Mouse (Mus musculus): Measurements from ENCODE around the gene Ctsl. TPM values are rescaled to one million over a fixed set of nuclear protein-coding genes. Genes with fewer than 3 reads are reported as not detected.
A peak's percentile ranks its signal among the peaks of the same experiment; 100 is the strongest.

Ctsl gene
- total RNA-seq (2015) = 30.9 and 31.8 TPM in 2 replicates
- total RNA-seq (2017) = 35.4 and 40.8 TPM in 2 replicates

- ATAC-seq (replicated peaks; ENCODE audit: poor library complexity) = peak; percentile 88
Observed at GRCm38 (mm10) chr13:64370173-64370940, at the start of gene Ctsl. Gene Ctsl, minus strand, starts transcription at chr13:64370890.

DNA sequence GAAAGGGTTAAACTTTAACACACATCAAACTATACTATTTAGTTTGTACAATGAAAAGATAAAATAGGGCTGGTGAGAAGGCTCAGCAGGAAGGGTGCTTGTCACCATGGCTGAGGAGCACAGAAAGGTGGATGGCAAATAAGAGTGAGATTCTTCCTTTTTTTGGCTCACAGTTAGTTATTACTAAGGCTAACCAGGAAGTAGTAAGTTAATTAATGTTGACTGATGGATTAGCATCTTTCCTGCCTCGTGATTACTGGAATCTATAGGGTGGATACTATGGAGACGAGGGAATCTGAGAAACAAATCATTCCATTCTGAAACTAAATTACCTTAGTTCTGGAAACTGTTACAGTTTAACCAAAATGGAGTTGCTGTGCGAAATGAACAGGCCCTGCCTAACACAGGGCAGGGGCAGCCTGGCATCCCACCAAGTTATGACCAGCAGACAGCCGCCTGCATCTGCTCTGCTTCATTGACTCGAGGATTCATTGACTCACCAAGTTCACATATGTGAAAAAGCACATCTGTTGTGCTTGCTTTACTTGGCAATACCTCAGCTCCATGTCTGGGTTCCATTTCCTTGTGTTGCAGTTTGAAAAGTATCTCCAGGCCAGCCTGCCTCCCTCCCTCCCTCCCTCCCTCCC is 46.4 kb upstream of the Ctsl start:
- no peak for ATAC-seq (replicated peaks; ENCODE audit: poor library complexity)

- no peak for ATAC-seq (replicated peaks; ENCODE audit: poor library complexity)
Observed at GRCm38 (mm10) chr13:64415659-64416058, 45.0 kb upstream of the Ctsl start.

DNA sequence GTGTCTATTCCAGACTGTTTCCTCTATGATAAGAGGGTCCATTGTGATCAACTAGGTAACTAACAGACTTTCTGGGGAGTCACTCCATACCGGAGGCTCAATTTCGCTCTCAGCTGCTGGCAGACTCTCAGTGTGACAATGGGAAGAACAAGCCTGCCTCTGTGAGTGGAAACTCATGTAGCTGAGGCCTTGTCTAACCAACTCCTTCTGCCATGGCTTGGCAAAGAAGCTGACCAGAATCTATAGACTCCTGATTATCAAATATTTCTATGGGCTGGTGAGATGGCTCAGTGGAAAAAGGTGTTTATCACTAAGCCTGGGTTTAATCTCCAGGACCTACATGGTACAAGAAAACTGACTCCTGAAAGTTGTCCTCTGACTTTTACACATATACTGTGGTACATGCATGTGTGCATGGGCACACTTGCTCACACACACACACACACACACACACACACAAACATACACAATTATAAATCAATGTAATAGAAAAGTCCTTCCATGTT is 42.1 kb upstream of the Ctsl start:
- peak; percentile 27 for ATAC-seq (replicated peaks; ENCODE audit: poor library complexity)

GRCm38 (mm10) chr13:64411282-64411681 is 40.6 kb upstream of the Ctsl start:
- ATAC-seq (replicated peaks; ENCODE audit: poor library complexity) = peak; percentile 74

GRCm38 (mm10) chr13:64410604-64411003 is 39.9 kb upstream of the Ctsl start:
- peak; percentile 83 for ATAC-seq (replicated peaks; ENCODE audit: poor library complexity)

GRCm38 (mm10) chr13:64407992-64408391 is 37.3 kb upstream of the Ctsl start:
- peak; percentile 55 for ATAC-seq (replicated peaks; ENCODE audit: poor library complexity)

DNA sequence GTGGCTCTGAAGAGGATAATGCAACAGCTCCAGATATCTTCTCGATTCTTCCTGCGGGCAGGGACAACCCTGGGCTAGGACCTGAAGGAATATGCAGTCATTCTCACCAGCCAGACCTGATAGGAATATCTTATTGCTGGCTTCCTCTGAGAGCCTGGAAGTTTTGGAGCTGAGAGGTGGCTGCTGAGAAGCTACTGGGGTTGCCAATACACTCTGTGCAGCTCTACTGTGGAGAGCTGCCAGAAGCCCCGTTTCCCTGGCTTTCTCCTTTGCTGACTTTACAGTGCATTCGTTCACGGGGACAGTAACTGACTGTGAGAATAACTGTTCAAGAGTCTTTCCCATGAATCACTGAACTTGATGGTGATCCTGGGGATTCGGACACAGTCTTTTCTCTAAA is 34.9 kb upstream of the Ctsl start:
- no peak for ATAC-seq (replicated peaks; ENCODE audit: poor library complexity)

GRCm38 (mm10) chr13:64403519-64403918 is 32.8 kb upstream of the Ctsl start:
- ATAC-seq (replicated peaks; ENCODE audit: poor library complexity) = no peak

GRCm38 (mm10) chr13:64402951-64403460 is 32.3 kb upstream of the Ctsl start:
- ATAC-seq (replicated peaks; ENCODE audit: poor library complexity) = no peak

DNA sequence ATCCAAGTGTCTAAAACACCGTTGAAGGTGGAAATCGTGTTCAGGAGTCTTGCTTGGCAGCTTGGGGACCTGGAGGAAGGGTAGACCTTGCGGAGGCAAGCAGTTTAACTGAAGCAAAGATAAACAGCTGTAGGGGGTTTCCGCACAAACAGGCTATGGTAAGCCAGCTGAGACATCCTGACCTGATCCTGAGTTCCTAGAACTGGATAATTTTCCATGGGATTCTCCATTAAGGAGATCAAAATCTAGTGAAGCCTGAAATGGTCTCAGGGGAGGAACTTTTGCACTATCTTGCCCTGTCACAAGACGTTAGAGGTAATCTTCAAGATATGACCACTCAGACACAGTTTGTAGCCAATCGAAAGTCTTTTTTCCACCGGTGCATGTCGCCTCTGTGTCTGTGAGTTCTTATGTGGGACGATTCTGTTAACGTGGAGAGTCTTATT is 31.8 kb upstream of the Ctsl start:
- ATAC-seq (replicated peaks; ENCODE audit: poor library complexity) = peak; percentile 51

GRCm38 (mm10) chr13:64402006-64402405 is 31.3 kb upstream of the Ctsl start:
- peak; percentile 85 for ATAC-seq (replicated peaks; ENCODE audit: poor library complexity)

GRCm38 (mm10) chr13:64400801-64401361 is 30.2 kb upstream of the Ctsl start:
- no peak for ATAC-seq (replicated peaks; ENCODE audit: poor library complexity)

DNA sequence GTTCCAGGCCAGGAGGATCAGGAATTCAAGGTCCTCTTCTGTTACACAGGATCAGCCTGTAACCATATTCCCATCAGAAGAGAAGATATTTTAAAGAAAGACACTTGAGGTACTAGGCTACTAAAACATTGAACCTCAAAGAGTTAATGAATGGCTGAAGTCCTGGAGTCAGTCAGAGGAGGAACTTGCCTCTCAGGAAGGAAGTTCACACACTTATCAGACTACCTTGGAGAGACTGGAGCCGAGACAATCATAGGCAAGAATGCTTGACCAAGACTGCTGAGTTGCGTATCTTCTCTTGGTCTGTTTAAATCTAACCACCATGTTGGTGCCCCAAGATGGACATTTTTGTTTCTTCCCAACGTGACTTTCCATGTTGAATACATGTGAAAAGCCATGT is 29.2 kb upstream of the Ctsl start:
- ATAC-seq (replicated peaks; ENCODE audit: poor library complexity) = no peak

DNA sequence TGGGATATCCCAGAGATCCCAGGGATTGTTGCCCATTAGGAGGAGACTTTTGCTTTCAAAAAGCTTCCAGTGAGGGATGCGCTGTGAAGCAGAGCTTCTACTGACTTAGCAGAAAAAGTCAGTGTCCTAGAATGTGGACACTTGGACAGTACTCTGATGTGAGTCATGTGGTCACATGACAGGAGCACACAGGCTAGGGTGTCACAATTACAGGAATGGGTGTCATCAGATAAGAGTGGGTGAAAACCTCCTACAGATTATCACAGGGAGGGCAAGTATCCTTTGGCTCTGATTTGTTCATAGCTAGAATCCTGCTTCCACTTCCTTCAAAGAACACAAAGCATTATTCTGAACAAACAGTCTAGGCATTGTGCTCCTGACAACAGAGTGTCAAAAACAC is 27.4 kb upstream of the Ctsl start:
- no peak for ATAC-seq (replicated peaks; ENCODE audit: poor library complexity)

DNA sequence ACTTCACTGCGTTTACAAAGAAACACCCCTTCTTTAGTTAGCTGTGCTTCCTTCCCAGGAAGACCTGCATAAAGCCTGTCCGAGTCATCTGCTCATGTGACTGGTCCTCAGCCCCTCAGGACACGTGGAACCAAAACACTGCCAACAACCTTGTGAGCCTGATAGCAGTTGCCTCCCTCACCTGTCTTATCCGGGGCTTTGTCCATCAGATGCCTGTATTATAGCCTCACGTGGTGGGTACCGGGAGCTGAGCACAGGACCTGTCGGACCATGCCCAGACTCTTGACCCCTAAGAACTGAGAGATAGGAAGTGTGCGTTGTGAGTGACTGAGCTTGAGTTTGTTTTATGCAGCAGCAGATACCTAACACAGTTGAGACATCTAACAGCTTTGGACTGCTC is 26.3 kb upstream of the Ctsl start:
- no peak for ATAC-seq (replicated peaks; ENCODE audit: poor library complexity)

- no peak for ATAC-seq (replicated peaks; ENCODE audit: poor library complexity)
Observed at GRCm38 (mm10) chr13:64388415-64388814, 17.7 kb upstream of the Ctsl start.

- ATAC-seq (replicated peaks; ENCODE audit: poor library complexity) = 0 out of 2 replicates have a peak, but pooled peaks have one; percentile 20
Observed at GRCm38 (mm10) chr13:64386048-64386447, 15.4 kb upstream of the Ctsl start.

DNA sequence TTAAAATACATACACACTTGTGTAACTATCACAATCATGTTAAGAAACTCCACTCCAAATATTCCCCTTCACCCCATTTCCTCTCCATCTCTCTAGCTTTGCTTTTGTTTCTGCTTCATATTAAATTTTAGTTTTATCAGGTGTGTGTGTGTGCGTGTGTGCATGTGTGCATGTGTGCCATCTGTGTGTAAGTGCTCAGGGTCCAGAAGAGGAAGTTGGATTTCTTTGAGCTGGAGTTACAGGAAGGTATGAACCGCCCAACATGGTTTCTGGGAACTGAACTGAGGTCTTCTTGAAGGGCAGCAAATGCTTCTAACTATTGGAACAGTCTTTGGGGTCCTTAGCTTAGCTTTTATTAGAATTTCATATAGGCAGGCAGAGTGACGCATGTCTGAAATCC is 14.2 kb upstream of the Ctsl start:
- peak; percentile 69 for ATAC-seq (replicated peaks; ENCODE audit: poor library complexity)

DNA sequence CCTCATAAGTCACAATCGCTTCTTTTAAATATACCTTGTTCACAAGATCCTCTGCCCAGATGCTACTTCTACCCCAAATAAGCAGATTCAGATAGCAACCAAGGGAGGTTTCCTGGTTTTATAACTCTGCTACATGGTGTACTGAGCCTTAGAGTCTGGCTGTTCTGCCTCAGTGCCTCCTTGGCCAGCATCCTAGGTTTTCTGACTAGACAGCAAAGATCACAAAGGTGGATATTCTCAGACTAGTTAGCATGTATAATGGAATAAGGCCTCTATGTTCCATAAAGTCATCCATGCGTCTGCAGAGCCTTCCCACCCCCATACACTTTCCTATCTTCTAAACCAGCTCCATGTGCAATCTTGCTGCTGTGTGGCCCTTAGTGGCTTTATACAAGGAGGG is 9.6 kb upstream of the Ctsl start:
- ATAC-seq (replicated peaks; ENCODE audit: poor library complexity) = no peak

- ATAC-seq (replicated peaks; ENCODE audit: poor library complexity) = no peak
Observed at GRCm38 (mm10) chr13:64378601-64379000, 7.9 kb upstream of the Ctsl start.

GRCm38 (mm10) chr13:64376472-64376871 is 5.8 kb upstream of the Ctsl start:
- no peak for ATAC-seq (replicated peaks; ENCODE audit: poor library complexity)

Data from megakaryocyte progenitor cell, adult 5-6 weeks (primary cell).